Mouse (Mus musculus): Measurements from ENCODE around the gene Gm7929. TPM values are rescaled to one million over a fixed set of nuclear protein-coding genes. Genes with fewer than 3 reads are reported as not detected.
A peak's percentile ranks its signal among the peaks of the same experiment; 100 is the strongest.
"Not testable (repeated sequence)": the region's sequence is repeated elsewhere in the genome, so short reads cannot be mapped to it uniquely, and the experiment has no call there.

Gene Gm7929
- total RNA-seq (2022), result not detected

DNA sequence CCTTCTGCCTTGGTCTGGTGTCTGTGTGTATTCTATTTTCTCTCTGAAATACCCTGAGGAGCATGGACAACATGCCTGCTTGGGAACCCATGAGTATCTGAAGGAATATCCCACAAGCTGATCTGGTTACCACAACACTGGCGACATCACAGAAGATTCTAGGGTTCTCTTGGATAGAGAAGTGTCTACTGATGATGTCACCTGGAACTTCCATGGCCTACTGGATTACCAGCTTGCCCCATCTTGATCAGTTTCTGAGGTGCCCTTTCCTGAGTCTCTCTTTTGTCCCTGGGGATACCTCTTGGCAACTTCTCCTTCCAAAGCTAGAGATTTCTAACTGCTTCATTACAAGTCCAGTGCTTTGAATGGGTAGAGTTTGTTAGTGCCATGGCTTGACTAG is at the start of gene Gm7929:
Gene Gm7929, minus strand, starts transcription at position 101 of the 400 bp plus-strand sequence.
- not testable (repeated sequence) for DNase-seq (ENCODE audit: low spot score in 2 of 2)

GRCm38 (mm10) chr14:41772341-41772740 is 21.9 kb upstream of the Gm7929 start, which contains the start of gene Gm47189:
Gene Gm47189, minus strand, starts transcription at chr14:41772441.
- DNase-seq (ENCODE audit: low spot score in 2 of 2), result not testable (repeated sequence)

- DNase-seq (ENCODE audit: low spot score in 2 of 2), result peak; percentile 1 to 5
Measured at GRCm38 (mm10) chr14:41755931-41756330, 5.5 kb upstream of the Gm7929 start.

- DNase-seq (ENCODE audit: low spot score in 2 of 2), result not testable (repeated sequence)
Measured at GRCm38 (mm10) chr14:41723437-41723836, 27.0 kb downstream of the Gm7929 start.

DNA sequence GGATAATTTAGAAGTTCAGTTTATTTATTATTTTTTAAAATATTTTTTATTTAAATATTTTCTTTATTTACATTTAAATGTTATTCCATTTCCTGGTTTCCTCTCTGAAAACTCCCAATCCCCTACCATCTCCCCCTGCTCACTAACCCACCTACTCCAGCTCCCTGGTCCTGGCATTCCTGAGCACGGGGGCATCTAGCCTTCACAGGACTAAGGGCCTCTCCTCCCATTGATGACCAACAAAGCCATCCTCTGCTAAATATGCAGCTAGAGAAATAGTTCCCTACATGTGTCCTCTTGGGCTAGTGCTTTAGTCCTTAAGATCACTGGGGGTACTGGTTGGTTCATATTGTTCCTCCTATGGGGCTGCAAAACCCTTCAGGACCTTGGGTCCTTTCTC is 33.2 kb downstream of the Gm7929 start:
- not testable (repeated sequence) for DNase-seq (ENCODE audit: low spot score in 2 of 2)

DNA sequence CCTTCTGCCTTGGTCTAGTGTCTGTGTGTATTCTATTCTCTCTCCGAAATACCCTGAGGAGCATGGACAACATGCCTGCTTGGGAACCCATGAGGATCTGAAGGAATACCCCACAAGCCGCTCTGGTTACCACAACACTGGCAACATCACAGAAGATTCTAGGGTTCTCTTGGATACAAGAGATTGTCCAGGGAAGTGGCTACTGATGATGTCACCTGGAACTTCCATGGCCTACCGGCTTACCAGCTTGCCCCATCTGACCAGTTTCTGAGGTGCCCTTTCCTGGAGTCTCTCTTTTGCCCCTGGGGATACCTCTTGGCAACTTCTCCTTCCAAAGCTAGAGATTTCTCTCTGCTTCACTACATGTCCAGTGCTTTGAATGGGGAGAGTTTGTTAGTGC is 48.6 kb downstream of the Gm7929 start, which contains the start of gene Gm8068:
Gene Gm8068, minus strand, starts transcription at position 101 of the 400 bp plus-strand sequence.
- DNase-seq (ENCODE audit: low spot score in 2 of 2), result not testable (repeated sequence)

Other genes starting within 250 kb of the Gm7929 start
- gene Gm7970, start 195.0 kb downstream of the Gm7929 start, total RNA-seq (2022), result not detected
- gene 1700049E17Rik2, start 177.4 kb downstream of the Gm7929 start, total RNA-seq (2022), result 1 to 10 TPM in 2 of 4 experiments, under 1 TPM in 1, not detected in 1; 0.70 to 1.4 (median 1.4) TPM
- gene Gm3072, start 126.0 kb downstream of the Gm7929 start, total RNA-seq (2022), result not detected
- under 1 TPM in 1 of 4 experiments, not detected in 3; 0.46 TPM for gene Gm3676, start 104.1 kb downstream of the Gm7929 start, total RNA-seq (2022)
- gene Gm8068, start 48.7 kb downstream of the Gm7929 start, total RNA-seq (2022), result not detected
- gene Gm47189, start 21.8 kb upstream of the Gm7929 start, total RNA-seq (2022), result not detected
- not detected for gene Gm7980, start 156.7 kb upstream of the Gm7929 start, total RNA-seq (2022)
- not detected for gene 1700049E17Rik1, start 174.3 kb upstream of the Gm7929 start, total RNA-seq (2022)
- gene 1700024B05Rik, start 193.4 kb upstream of the Gm7929 start, total RNA-seq (2022), result not detected
- gene Gm6401, start 217.3 kb upstream of the Gm7929 start, total RNA-seq (2022), result not detected
- 1 to 10 TPM in 1 of 4 experiments, under 1 TPM in 1, not detected in 2; 0.95 to 2.5 TPM for gene Gm3543, start 232.7 kb upstream of the Gm7929 start, total RNA-seq (2022)